Mouse (Mus musculus) lung, embryonic 14.5 days (tissue): Measurements from ENCODE around the gene 1700011L22Rik. TPM values are rescaled to one million over a fixed set of nuclear protein-coding genes. Genes with fewer than 3 reads are reported as not detected.
A peak's percentile ranks its signal among the peaks of the same experiment; 100 is the strongest.

Experiments used
- ATAC-seq: fragments of 200-750 bp; cut with Nextera tagmentation; 2 replicates; pipeline ENCODE4 v1.8.0; 2017; ENCODE audit warnings: mild to moderate bottlenecking, moderate TSS enrichment, moderate library complexity; ENCODE audit not compliant: insufficient read depth
- DNase-seq: peaks from one replicate; pipeline ENCODE4 v3.0.0-alpha.2; 2015
- H3K27ac ChIP-seq: fragments of 300-500 bp; sonication (generic); 2 replicates; pipeline ENCODE4 v1.5.1; 2014; ENCODE audit warnings: low read depth, mild to moderate bottlenecking, moderate library complexity
- H3K27me3 ChIP-seq: fragments of 300-500 bp; sonication (generic); 2 replicates; pipeline ENCODE4 v1.6.1; 2014; ENCODE audit warnings: low read length, control low read depth; ENCODE audit not compliant: insufficient read depth
- H3K36me3 ChIP-seq: fragments of 300-500 bp; sonication (generic); 2 replicates; pipeline ENCODE4 v1.6.1; 2014; ENCODE audit warnings: control low read depth; ENCODE audit not compliant: insufficient read depth
- H3K4me1 ChIP-seq: fragments of 300-500 bp; sonication (generic); 2 replicates; pipeline ENCODE4 v1.6.1; 2014; ENCODE audit warnings: antibody characterized with exemption, control low read depth; ENCODE audit not compliant: insufficient read depth
- H3K4me2 ChIP-seq: fragments of 300-500 bp; sonication (generic); 2 replicates; pipeline ENCODE4 v1.6.1; 2014; ENCODE audit warnings: mild to moderate bottlenecking
- H3K4me3 ChIP-seq: fragments of 300-500 bp; sonication (generic); 2 replicates; pipeline ENCODE4 v1.5.1; 2014; ENCODE audit warnings: low read depth, low read length
- H3K9ac ChIP-seq: fragments of 300-500 bp; sonication (generic); 2 replicates; pipeline ENCODE4 v1.6.1; 2014
- H3K9me3 ChIP-seq: fragments of 300-500 bp; sonication (generic); 2 replicates; pipeline ENCODE4 v1.6.1; 2016; ENCODE audit warnings: low read depth, low read length, control low read depth
- CTCF ChIP-seq: IDR thresholded peaks from 2 replicates; pipeline ENCODE4 v1.5.1; 2016; ENCODE audit warnings: antibody characterized with exemption, low read depth
- whole genome bisulfite sequencing: fragments of 180-500 bp; shearing (Covaris S2); extraction: QIAGEN DNeasy Blood & Tissue Kit; methylation state at CpG from one replicate; pipeline ENCODE4 v1.1.7; 2014; 5-methylcytosine and 5-hydroxymethylcytosine counted together
- polyA plus RNA-seq: library from polyadenylated mRNA; unstranded; fragments of >200 nt; fragmentation: Nextera tagmentation; extraction: Ambion mirVana; gene quantifications from 2 replicates; pipeline ENCODE4 v1.2.1, GENCODE M21; 2014

Gene 1700011L22Rik
- polyA plus RNA-seq, 1 experiment from 2014 or later, result not detected

DNA sequence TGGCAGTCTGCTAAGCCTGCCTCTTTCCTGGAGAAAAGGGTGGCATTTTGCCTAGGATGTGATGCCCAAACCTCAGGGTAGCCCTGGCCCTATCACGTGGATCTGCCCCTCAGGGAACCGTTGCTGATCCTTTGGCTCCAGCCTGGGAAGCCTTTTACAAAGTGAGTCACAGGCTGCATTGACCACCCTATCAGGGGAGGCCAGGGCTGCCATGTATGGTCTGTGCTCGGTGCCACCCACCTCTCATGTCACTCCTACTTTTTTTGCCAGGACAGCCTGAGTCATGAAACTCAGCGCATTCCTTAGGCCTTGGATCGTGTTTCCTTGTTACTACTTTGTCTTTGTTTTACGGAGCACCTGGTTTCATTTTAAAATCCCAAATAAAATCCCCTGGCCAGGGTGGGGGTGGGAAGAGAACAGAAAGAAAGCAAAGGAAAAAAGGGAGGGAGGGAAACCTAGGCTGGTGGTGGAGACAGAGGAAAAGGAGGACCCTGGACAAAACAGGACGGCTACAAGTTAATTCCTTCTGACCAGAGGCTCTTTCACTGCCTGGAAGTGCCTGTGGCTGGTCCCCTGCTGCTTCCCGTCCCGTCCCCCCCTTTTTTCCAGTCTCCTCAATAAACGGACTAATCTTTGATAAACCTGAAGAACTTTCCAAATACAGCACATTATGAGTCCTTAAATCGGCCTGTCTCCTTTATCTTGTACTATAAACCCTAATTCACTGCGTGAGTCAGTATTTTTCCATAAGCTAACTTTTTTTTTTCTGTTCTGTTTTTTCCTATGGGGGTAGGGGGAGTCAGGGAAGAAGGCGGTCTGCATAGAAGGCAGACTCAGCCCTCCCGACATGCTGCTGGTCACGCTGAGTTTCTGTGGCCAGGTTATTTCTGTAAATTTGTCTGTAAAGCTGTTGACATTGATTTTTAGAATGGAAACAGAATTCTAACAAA is 39.4 kb downstream of the 1700011L22Rik start:
- 18% methylated on average over 15 of the region's 15 CpGs for WGBS
- H3K9ac ChIP-seq, result peak overlapping the region; percentile 58

DNA sequence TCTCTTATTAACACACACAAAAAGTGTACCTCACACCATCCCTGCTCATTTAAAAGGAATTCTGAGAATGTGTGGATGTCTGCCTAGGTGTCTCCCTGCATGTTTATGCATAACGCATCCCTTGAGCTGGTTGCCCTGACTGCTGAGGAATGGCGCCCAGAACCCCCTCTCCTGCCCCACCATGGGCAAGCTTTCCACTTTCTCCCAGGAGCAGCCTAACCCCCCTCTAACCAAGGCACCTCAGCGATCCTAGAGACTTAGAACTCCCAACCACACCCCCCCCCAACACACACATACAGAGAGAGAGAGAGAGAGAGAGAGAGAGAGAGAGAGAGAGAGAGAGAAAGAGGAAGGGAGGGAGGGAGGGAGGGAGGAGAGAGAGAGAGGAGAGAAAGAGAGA is 40.2 kb downstream of the 1700011L22Rik start:
- H3K36me3 ChIP-seq, result no peaks in the 10 kb centered on the region
- 48% methylated on average over 3 of the region's 3 CpGs for WGBS
- TF ChIP-seq CTCF, result no peak
- H3K27me3 ChIP-seq, result no peaks in the 10 kb centered on the region
- H3K4me2 ChIP-seq, result no peak overlapping the region
- H3K9me3 ChIP-seq, result no peaks in the 10 kb centered on the region
- H3K4me3 ChIP-seq, result no peak overlapping the region
- H3K4me1 ChIP-seq, result peaks cover 14% of the 10 kb centered on the region
- no peak overlapping the region for H3K9ac ChIP-seq
- H3K27ac ChIP-seq, result no peak overlapping the region
- DNase-seq, result no peak
- no peak for ATAC-seq

More for the DNA sequence above, 39.4 kb downstream of the 1700011L22Rik start:
- Histone ChIP-seq H3K4me1 (peaks cover 14% of the 10 kb centered on the region), H3K27me3 (no peaks in the 10 kb centered on the region), H3K36me3 (no peaks in the 10 kb centered on the region), H3K4me3 (no peak overlapping the region), H3K9me3 (no peaks in the 10 kb centered on the region), H3K4me2 (peak overlapping the region; percentile 78), H3K27ac (peak overlapping the region; percentile 81)
- no peak for TF ChIP-seq CTCF
- ATAC-seq, result peak; percentile 68
- DNase-seq, result peak; percentile 67

DNA sequence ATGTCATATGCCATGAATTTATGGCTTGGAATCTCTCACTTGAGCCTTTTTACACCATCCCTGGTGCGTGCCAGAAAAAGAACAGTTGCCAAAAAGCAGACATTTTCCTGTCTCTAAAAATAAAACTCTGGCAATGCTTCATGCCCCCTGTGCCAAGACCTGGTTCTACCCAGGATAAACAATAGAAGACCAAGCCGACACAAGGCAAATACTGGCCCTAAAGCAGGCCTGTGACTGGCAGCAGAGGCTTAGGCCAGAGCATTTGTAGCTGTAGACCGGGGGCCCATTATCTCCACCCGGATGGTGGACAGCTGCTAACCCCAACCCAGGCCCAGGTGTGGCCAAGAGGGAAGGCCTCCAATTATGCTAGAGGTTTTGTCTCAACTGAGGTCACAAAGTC is 41.5 kb downstream of the 1700011L22Rik start:
- DNase-seq, result peak; percentile 44
- no peak for TF ChIP-seq CTCF
- Histone ChIP-seq H3K9me3 (no peaks in the 10 kb centered on the region), H3K36me3 (no peaks in the 10 kb centered on the region), H3K4me3 (no peak overlapping the region), H3K4me1 (peaks cover 14% of the 10 kb centered on the region), H3K27me3 (no peaks in the 10 kb centered on the region), H3K9ac (no peak overlapping the region), H3K4me2 (no peak overlapping the region), H3K27ac (no peak overlapping the region)
- 58% methylated on average over 4 of the region's 4 CpGs for WGBS
- no peak for ATAC-seq

DNA sequence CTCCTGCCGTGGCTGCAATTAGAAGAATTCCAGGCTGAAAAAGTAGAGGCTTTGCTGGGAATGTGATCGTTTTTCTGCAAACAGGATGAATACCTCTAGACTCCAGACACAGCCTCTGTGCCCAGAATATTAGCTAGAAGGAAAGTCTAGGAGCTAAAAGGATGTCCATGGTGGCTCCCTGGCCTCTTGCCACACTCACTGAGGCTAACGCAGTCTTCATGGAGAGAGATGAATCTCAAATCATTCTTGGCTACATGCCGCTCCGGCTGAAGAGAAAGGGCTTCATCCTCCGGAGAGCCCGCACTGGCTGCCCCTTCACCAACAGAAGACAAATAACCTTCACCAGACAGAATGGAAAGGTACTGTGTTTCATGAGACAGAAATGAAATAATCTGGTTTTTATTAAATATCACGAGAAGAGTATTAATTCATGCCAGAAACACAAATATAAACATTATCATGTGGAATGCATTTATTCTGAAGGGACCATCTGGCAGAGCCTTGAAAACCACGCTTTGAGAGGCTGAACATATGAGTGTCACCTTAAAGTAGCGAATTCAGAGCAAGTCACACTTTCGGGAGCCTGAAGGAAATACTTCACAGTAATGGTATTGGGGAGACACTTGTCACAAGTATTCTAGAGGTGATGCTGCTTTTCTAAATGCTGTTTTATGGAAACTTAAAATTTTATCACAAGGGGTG is 46.8 kb downstream of the 1700011L22Rik start:
- Histone ChIP-seq H3K4me1 (no peaks in the 10 kb centered on the region), H3K27ac (no peak overlapping the region), H3K36me3 (no peaks in the 10 kb centered on the region), H3K27me3 (no peaks in the 10 kb centered on the region), H3K4me2 (no peak overlapping the region), H3K9me3 (no peaks in the 10 kb centered on the region), H3K9ac (no peak overlapping the region), H3K4me3 (no peak overlapping the region)
- 59% methylated on average over 11 of the region's 11 CpGs for WGBS
- ATAC-seq (no peak), DNase-seq (peak; percentile 28)
- no peak for TF ChIP-seq CTCF

DNA sequence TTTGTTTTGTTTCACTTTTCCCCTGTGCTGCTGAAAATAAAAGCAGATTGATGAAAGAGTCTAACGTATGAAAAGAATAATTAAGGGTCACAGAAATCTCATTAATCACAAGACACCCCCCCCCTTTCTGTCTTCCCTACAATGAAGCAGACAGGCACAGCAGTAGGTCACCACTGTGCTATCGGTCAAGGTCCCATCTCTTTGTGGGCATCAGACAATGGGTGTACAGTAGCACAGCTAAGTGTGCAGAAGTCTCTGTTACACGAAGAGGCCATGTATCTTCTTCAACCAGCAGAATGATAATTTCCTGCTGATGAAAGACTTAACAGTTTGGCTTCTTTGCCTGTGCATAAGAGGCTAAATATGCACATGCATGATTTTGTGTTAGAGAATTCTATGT is 49.7 kb downstream of the 1700011L22Rik start:
- no peaks in the 10 kb centered on the region for H3K9me3 ChIP-seq
- no peak for TF ChIP-seq CTCF
- DNase-seq, result no peak
- 71% methylated on average over 3 of the region's 3 CpGs for WGBS
- H3K4me1 ChIP-seq, result no peaks in the 10 kb centered on the region
- H3K4me2 ChIP-seq, result no peak overlapping the region
- H3K4me3 ChIP-seq, result no peak overlapping the region
- ATAC-seq, result no peak
- no peak overlapping the region for H3K9ac ChIP-seq
- H3K36me3 ChIP-seq, result no peaks in the 10 kb centered on the region
- no peak overlapping the region for H3K27ac ChIP-seq
- no peaks in the 10 kb centered on the region for H3K27me3 ChIP-seq

DNA sequence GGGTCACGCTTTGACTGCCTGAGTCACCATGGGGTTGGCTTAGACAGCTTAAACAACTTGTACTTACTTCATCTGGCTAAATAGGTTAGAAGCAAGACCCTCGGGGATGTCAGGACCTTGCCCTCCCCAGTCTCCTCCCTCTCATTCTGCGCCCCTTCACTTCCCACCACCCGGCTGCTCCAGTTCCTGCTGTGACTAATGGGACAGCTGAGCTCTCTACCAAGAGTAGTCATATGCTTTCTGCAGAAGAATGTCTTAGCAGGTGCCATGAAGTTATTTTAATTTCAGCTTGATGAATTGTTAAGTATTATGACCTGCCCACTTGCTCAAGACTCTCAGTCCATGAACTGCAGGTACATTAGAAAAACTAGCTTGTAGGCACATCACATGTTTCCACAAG is 51.9 kb downstream of the 1700011L22Rik start:
- no peaks in the 10 kb centered on the region for H3K27me3 ChIP-seq
- no peak overlapping the region for H3K9ac ChIP-seq
- no peak overlapping the region for H3K4me2 ChIP-seq
- H3K27ac ChIP-seq, result no peak overlapping the region
- WGBS, result 70% methylated on average over 4 of the region's 4 CpGs
- no peaks in the 10 kb centered on the region for H3K4me1 ChIP-seq
- no peaks in the 10 kb centered on the region for H3K9me3 ChIP-seq
- peaks cover 10% of the 10 kb centered on the region for H3K36me3 ChIP-seq
- no peak for TF ChIP-seq CTCF
- DNase-seq (no peak), ATAC-seq (no peak)
- no peak overlapping the region for H3K4me3 ChIP-seq

- DNase-seq (no peak), ATAC-seq (no peak)
- no peaks in the 10 kb centered on the region for H3K27me3 ChIP-seq
- no peaks in the 10 kb centered on the region for H3K9me3 ChIP-seq
- 91% methylated on average over 10 of the region's 10 CpGs for WGBS
- no peak for TF ChIP-seq CTCF
- H3K9ac ChIP-seq, result no peak overlapping the region
- no peak overlapping the region for H3K27ac ChIP-seq
- no peaks in the 10 kb centered on the region for H3K4me1 ChIP-seq
- H3K4me3 ChIP-seq, result no peak overlapping the region
- peaks cover 65% of the 10 kb centered on the region for H3K36me3 ChIP-seq
- H3K4me2 ChIP-seq, result no peak overlapping the region
Observed at GRCm38 (mm10) chr8:79190071-79190470, 58.3 kb downstream of the 1700011L22Rik start.
